Mouse (Mus musculus): ENCODE results near the gene Sptb.

- no peak for TF ChIP-seq CTCF (IDR thresholded peaks at IDR 0.05; ENCODE audit: borderline replicate concordance, insufficient read depth, low read depth, low read length)
- no peak for TF ChIP-seq POLR2A (IDR thresholded peaks at IDR 0.05; ENCODE audit: borderline replicate concordance, insufficient read depth, low read length)
Observed at GRCm38 (mm10) chr12:76669956-76670530, 40.3 kb downstream of the Sptb start.

Data from cerebellum, adult 2 months (tissue).